Mouse (Mus musculus) hindbrain, embryonic 14.5 days (tissue): ENCODE data around the gene Prpf19. TPM values are rescaled to one million over a fixed set of nuclear protein-coding genes. Genes with fewer than 3 reads are reported as not detected.

Source experiments
- polyA plus RNA-seq: library from polyadenylated mRNA; unstranded; fragments of >200 nt; fragmentation: Nextera tagmentation; extraction: Ambion mirVana; gene quantifications from 2 replicates; pipeline ENCODE4 v1.2.1, GENCODE M21; 2014

The Prpf19 gene
- polyA plus RNA-seq, 1 experiment from 2014 or later = 33.4 TPM

Other genes with a start within 250 kb of the Prpf19 start
- not detected in 2 replicates for gene Pga5, start 217.2 kb upstream of the Prpf19 start, polyA plus RNA-seq
- 28.7 and 31.3 TPM in 2 replicates for gene Vps37c, start 206.5 kb upstream of the Prpf19 start, polyA plus RNA-seq
- gene Cd5, start 156.2 kb upstream of the Prpf19 start, polyA plus RNA-seq = 0.31 TPM in 2 replicates
- 0.09 TPM in 1 of 2 replicates, not detected in the other for gene Cd6, start 65.2 kb upstream of the Prpf19 start, polyA plus RNA-seq
- 0.22 and 0.29 TPM in 2 replicates for gene Slc15a3, start 55.5 kb upstream of the Prpf19 start, polyA plus RNA-seq
- 154 and 160 TPM in 2 replicates for gene Tmem132a, start 25.3 kb upstream of the Prpf19 start, polyA plus RNA-seq
- 37.0 and 44.8 TPM in 2 replicates for gene Tmem109, start 13.2 kb upstream of the Prpf19 start, polyA plus RNA-seq
- gene Zp1, start 25.4 kb downstream of the Prpf19 start, polyA plus RNA-seq = 0.30 and 0.47 TPM in 2 replicates
- 0.23 and 0.24 TPM in 2 replicates for gene Ptgdr2, start 41.9 kb downstream of the Prpf19 start, polyA plus RNA-seq
- gene Ccdc86, start 54.0 kb downstream of the Prpf19 start, polyA plus RNA-seq = 11.6 and 12.8 TPM in 2 replicates
- gene Ms4a10, start 79.4 kb downstream of the Prpf19 start, polyA plus RNA-seq = not detected in 2 replicates
- not detected in 2 replicates for gene Ms4a15, start 98.0 kb downstream of the Prpf19 start, polyA plus RNA-seq
- gene Ms4a18, start 122.8 kb downstream of the Prpf19 start, polyA plus RNA-seq = not detected in 2 replicates
- not detected in 2 replicates for gene Ms4a8a, start 185.9 kb downstream of the Prpf19 start, polyA plus RNA-seq
- not detected in 2 replicates for gene 1700017D01Rik, start 235.6 kb downstream of the Prpf19 start, polyA plus RNA-seq